Mouse (Mus musculus): ENCODE data around the gene Ptpn6. TPM values are rescaled to one million over a fixed set of nuclear protein-coding genes. Genes with fewer than 3 reads are reported as not detected.

The Ptpn6 gene
- polyA plus RNA-seq, 2 experiments: 9.6 to 13.9 TPM

DNA sequence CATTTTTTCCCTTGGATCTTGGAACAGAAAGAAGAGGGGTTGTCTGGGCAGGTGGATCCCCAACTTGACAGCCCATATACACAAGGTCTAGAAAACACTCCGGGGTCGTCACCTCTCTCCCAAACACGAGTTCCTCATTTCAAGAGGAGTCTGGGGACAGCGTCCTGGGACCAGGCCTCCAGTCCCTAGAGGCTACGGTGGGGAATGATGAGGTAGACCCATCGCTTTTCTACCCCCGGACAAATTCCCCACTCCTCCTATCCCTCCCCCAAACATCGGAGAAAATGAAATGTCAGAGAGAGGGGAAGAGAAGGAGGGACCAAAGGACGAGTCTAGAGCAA is 30.2 kb upstream of the Ptpn6 start:
- no peak for TF ChIP-seq POLR2A (IDR thresholded peaks at IDR 0.05; ENCODE audit: borderline replicate concordance, extremely low read depth, insufficient read depth, insufficient read length)
- H3K27ac ChIP-seq (replicated peaks; ENCODE audit: low read depth, low read length): no peak overlapping the region
- no peaks in the 10 kb centered on the region for H3K9me3 ChIP-seq (ENCODE audit: control insufficient read depth, low read length)
- peak overlapping the region; percentile 57 for H3K4me3 ChIP-seq (replicated peaks; ENCODE audit: low read length)
- no peaks in the 10 kb centered on the region for H3K36me3 ChIP-seq (ENCODE audit: control insufficient read depth, insufficient read depth, low read length)
- peaks cover 12% of the 10 kb centered on the region; the same call in 1 of the 2 replicates for H3K4me1 ChIP-seq (ENCODE audit: control insufficient read depth, insufficient read depth, low read length)
- DNase-seq (ENCODE audit: low spot score): no peak
- H3K27me3 ChIP-seq (ENCODE audit: control insufficient read depth, insufficient read depth, low read length): peaks cover 8% of the 10 kb centered on the region; the same call in 1 of the 2 replicates
- H3K9ac ChIP-seq (ENCODE audit: low read depth, low read length, severe bottlenecking): peak overlapping the region; percentile 68; the same call in 1 of the 2 replicates
- no peak for ATAC-seq (ENCODE audit: low FRiP score, low read depth)
- peak overlapping the region; percentile 91 for H3K4me2 ChIP-seq (replicated peaks; ENCODE audit: low read depth, low read length, severe bottlenecking)
- WGBS: 3% methylated on average over 9 of the region's 9 CpGs

DNA sequence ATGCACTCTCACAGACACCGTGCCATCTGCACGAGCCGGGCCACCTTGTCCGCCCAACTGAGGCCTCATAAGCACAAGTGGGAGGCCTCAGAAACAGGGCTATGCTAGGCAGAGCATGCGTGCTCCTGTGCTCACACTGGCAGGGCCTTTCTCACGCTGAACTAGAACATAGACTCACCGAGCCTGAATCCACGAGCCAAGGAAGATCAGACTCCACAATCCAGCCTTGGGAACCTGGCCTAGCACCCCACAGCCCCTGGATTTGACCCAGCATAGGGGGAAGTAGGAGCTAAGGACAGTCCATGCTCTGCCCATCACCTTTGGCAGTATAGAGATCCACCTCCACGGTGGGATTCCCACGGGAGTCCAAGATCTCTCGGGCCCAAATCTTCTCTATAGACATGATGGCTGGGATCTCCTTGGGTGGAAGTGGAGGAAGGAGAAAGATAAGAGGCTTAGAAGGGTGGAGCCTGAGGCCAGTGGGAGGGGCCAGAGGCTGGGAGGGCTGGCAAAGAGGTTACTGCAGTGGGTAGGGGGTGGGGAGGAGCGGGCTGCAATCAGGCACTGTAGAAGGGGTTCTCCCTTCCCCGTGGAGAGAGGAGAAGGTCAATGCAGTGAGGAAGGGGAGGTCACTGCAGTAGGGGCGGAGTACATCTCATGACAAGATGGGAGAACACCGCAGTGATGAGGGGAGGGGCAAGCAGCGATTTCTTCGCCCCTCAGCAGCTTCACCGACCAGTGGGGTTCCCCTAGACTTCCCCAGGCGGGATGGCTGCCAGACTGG is 29.6 kb upstream of the Ptpn6 start:
- Histone ChIP-seq H3K4me1 (ENCODE audit: control insufficient read depth, insufficient read depth, low read length) (peaks cover 12% of the 10 kb centered on the region; the same call in 1 of the 2 replicates), H3K9me3 (ENCODE audit: control insufficient read depth, low read length) (no peaks in the 10 kb centered on the region), H3K4me3 (replicated peaks; ENCODE audit: low read length) (peak overlapping the region; percentile 57), H3K9ac (ENCODE audit: low read depth, low read length, severe bottlenecking) (0 out of 2 replicates have a peak overlapping the region, but pooled peaks have one; percentile 2), H3K4me2 (replicated peaks; ENCODE audit: low read depth, low read length, severe bottlenecking) (peak overlapping the region; percentile 91), H3K27ac (replicated peaks; ENCODE audit: low read depth, low read length) (no peak overlapping the region), H3K27me3 (ENCODE audit: control insufficient read depth, insufficient read depth, low read length) (peaks cover 8% of the 10 kb centered on the region; the same call in 1 of the 2 replicates), H3K36me3 (ENCODE audit: control insufficient read depth, insufficient read depth, low read length) (no peaks in the 10 kb centered on the region)
- 22% methylated on average over 19 of the region's 19 CpGs for WGBS
- DNase-seq (ENCODE audit: low spot score) (no peak), ATAC-seq (ENCODE audit: low FRiP score, low read depth) (peak; percentile 8; the same call in 1 of the 2 replicates)
- TF ChIP-seq POLR2A (IDR thresholded peaks at IDR 0.05; ENCODE audit: borderline replicate concordance, extremely low read depth, insufficient read depth, insufficient read length): no peak

DNA sequence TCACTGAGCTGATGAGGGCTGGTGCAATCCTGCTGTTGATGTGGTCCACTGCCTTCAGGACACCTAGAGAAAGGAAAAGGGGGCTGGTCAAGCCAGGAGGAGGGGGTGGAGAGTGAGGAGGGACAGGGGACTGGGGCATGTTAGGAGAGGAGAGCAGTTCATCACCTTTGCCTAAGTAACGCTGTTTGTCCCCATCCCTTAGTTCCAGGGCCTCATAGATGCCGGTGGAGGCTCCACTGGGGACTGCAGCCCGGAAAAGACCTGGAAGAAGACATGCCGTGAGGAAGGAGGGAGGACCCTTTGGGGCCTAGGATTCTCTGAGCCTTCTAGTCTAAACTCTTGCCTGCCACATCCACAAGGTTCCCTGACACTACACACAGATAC is 29.0 kb upstream of the Ptpn6 start:
- Histone ChIP-seq H3K9me3 (ENCODE audit: control insufficient read depth, low read length) (no peaks in the 10 kb centered on the region), H3K9ac (ENCODE audit: low read depth, low read length, severe bottlenecking) (0 out of 2 replicates have a peak overlapping the region, but pooled peaks have one; percentile 2), H3K27me3 (ENCODE audit: control insufficient read depth, insufficient read depth, low read length) (peaks cover 8% of the 10 kb centered on the region; the same call in 1 of the 2 replicates), H3K4me3 (replicated peaks; ENCODE audit: low read length) (no peak overlapping the region), H3K4me2 (replicated peaks; ENCODE audit: low read depth, low read length, severe bottlenecking) (no peak overlapping the region), H3K4me1 (ENCODE audit: control insufficient read depth, insufficient read depth, low read length) (peaks cover 12% of the 10 kb centered on the region; the same call in 1 of the 2 replicates), H3K27ac (replicated peaks; ENCODE audit: low read depth, low read length) (no peak overlapping the region), H3K36me3 (ENCODE audit: control insufficient read depth, insufficient read depth, low read length) (no peaks in the 10 kb centered on the region)
- ATAC-seq (ENCODE audit: low FRiP score, low read depth): no peak
- no peak for DNase-seq (ENCODE audit: low spot score)
- 50% methylated on average over 4 of the region's 4 CpGs for WGBS
- TF ChIP-seq POLR2A (IDR thresholded peaks at IDR 0.05; ENCODE audit: borderline replicate concordance, extremely low read depth, insufficient read depth, insufficient read length): no peak

DNA sequence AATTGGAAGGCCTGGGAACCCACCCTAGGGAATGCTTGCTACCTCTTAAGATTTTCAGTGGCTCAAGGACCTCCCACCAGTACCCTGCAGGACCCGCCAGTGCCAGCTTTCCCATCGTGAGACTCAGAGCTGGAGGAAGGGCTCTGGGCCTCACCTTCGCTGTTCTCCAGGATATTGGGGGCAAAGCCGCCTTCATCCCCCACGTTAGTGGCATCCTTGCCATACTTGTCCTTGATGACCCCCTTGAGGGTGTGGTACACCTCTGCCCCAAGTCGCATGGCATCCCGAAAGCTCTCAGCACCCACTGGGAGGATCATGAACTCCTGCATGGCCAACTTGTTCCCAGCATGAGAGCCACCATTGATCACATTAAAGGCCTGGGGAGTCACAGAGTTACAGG is 27.4 kb upstream of the Ptpn6 start:
- H3K9me3 ChIP-seq (ENCODE audit: control insufficient read depth, low read length): no peaks in the 10 kb centered on the region
- no peak overlapping the region for H3K4me3 ChIP-seq (replicated peaks; ENCODE audit: low read length)
- H3K9ac ChIP-seq (ENCODE audit: low read depth, low read length, severe bottlenecking): no peak overlapping the region
- H3K4me1 ChIP-seq (ENCODE audit: control insufficient read depth, insufficient read depth, low read length): peaks cover 12% of the 10 kb centered on the region; the same call in 1 of the 2 replicates
- ATAC-seq (ENCODE audit: low FRiP score, low read depth) (no peak), DNase-seq (ENCODE audit: low spot score) (no peak)
- H3K27me3 ChIP-seq (ENCODE audit: control insufficient read depth, insufficient read depth, low read length): peaks cover 8% of the 10 kb centered on the region; the same call in 1 of the 2 replicates
- no peak overlapping the region for H3K27ac ChIP-seq (replicated peaks; ENCODE audit: low read depth, low read length)
- no peaks in the 10 kb centered on the region for H3K36me3 ChIP-seq (ENCODE audit: control insufficient read depth, insufficient read depth, low read length)
- no peak overlapping the region for H3K4me2 ChIP-seq (replicated peaks; ENCODE audit: low read depth, low read length, severe bottlenecking)
- 88% methylated on average over 7 of the region's 7 CpGs for WGBS
- TF ChIP-seq POLR2A (IDR thresholded peaks at IDR 0.05; ENCODE audit: borderline replicate concordance, extremely low read depth, insufficient read depth, insufficient read length): no peak

DNA sequence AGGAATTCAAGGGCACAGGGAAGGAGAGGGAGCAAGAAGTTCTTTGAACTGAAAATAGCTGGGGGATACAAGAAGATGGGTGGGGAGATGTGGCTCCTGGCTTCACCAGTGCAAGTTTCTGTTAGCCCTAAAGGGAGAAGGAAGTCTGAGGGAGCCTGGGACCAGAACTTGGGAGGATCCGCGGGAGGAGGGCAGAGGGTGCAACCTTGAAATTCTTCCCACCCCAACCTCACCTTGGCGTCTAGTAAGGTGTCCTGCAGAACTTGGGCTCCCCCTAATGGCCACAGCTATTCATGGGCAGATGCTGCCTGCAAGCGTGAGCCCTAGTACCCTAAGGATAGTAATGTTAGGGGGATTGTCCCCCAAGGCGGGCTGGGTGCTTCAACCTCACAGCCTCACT is 20.7 kb upstream of the Ptpn6 start:
- Histone ChIP-seq H3K9me3 (ENCODE audit: control insufficient read depth, low read length) (no peaks in the 10 kb centered on the region), H3K4me2 (replicated peaks; ENCODE audit: low read depth, low read length, severe bottlenecking) (peak overlapping the region; percentile 72), H3K27ac (replicated peaks; ENCODE audit: low read depth, low read length) (peak overlapping the region; percentile 98), H3K36me3 (ENCODE audit: control insufficient read depth, insufficient read depth, low read length) (peaks cover 2% of the 10 kb centered on the region; the same call in 1 of the 2 replicates), H3K4me1 (ENCODE audit: control insufficient read depth, insufficient read depth, low read length) (peaks cover 28% of the 10 kb centered on the region), H3K27me3 (ENCODE audit: control insufficient read depth, insufficient read depth, low read length) (no peaks in the 10 kb centered on the region), H3K9ac (ENCODE audit: low read depth, low read length, severe bottlenecking) (0 out of 2 replicates have a peak overlapping the region, but pooled peaks have one; percentile 93), H3K4me3 (replicated peaks; ENCODE audit: low read length) (no peak overlapping the region)
- WGBS: 1% methylated on average over 5 of the region's 5 CpGs
- ATAC-seq (ENCODE audit: low FRiP score, low read depth) (peak; percentile 21; the same call in 1 of the 2 replicates), DNase-seq (ENCODE audit: low spot score) (peak; percentile 85)
- peak; percentile 11; the same call in 1 of the 2 replicates for TF ChIP-seq POLR2A (IDR thresholded peaks at IDR 0.05; ENCODE audit: borderline replicate concordance, extremely low read depth, insufficient read depth, insufficient read length)
